Mouse (Mus musculus): ENCODE data around the gene Prkch.

The Prkch gene

GRCm38 (mm10) chr12:73580811-73581210 lies 3.8 kb upstream of the Prkch start:
- no peak for DNase-seq (ENCODE audit: low spot score in 2 of 2)

GRCm38 (mm10) chr12:73583318-73583717 lies 1.3 kb upstream of the Prkch start:
- DNase-seq (ENCODE audit: low spot score in 2 of 2) = no peak

GRCm38 (mm10) chr12:73583813-73584609 lies 585 bp upstream of the Prkch start:
- no peak for DNase-seq (ENCODE audit: low spot score in 2 of 2)

- no peak for DNase-seq (ENCODE audit: low spot score in 2 of 2)
These were observed 725 bp downstream of the Prkch start for GRCm38 (mm10) chr12:73585241-73585801.

- no peak for DNase-seq (ENCODE audit: low spot score in 2 of 2)
These were observed 1.3 kb downstream of the Prkch start for GRCm38 (mm10) chr12:73585850-73586249.

- no peak for DNase-seq (ENCODE audit: low spot score in 2 of 2)
These were observed 2.7 kb downstream of the Prkch start for GRCm38 (mm10) chr12:73587262-73587661.

- no peak for DNase-seq (ENCODE audit: low spot score in 2 of 2)
These were observed 6.2 kb downstream of the Prkch start for GRCm38 (mm10) chr12:73590627-73591276.

GRCm38 (mm10) chr12:73591625-73592024 lies 7.0 kb downstream of the Prkch start:
- no peak for DNase-seq (ENCODE audit: low spot score in 2 of 2)

GRCm38 (mm10) chr12:73593021-73593798 lies 8.6 kb downstream of the Prkch start:
- peak in 1 of 2 experiments; percentile 12 for DNase-seq (ENCODE audit: low spot score in 2 of 2)

GRCm38 (mm10) chr12:73594177-73594745 lies 9.7 kb downstream of the Prkch start:
- DNase-seq (ENCODE audit: low spot score in 2 of 2) = no peak

- no peak for DNase-seq (ENCODE audit: low spot score in 2 of 2)
These were observed 10.6 kb downstream of the Prkch start for GRCm38 (mm10) chr12:73595226-73595625.

- no peak for DNase-seq (ENCODE audit: low spot score in 2 of 2)
These were observed 13.6 kb downstream of the Prkch start for GRCm38 (mm10) chr12:73598241-73598640.

GRCm38 (mm10) chr12:73600457-73600856 lies 15.9 kb downstream of the Prkch start:
- DNase-seq (ENCODE audit: low spot score in 2 of 2) = no peak

GRCm38 (mm10) chr12:73602974-73603373 lies 18.4 kb downstream of the Prkch start:
- no peak for DNase-seq (ENCODE audit: low spot score in 2 of 2)

GRCm38 (mm10) chr12:73603653-73604052 lies 19.1 kb downstream of the Prkch start:
- DNase-seq (ENCODE audit: low spot score in 2 of 2) = no peak

- DNase-seq (ENCODE audit: low spot score in 2 of 2) = no peak
These were observed 20.2 kb downstream of the Prkch start for GRCm38 (mm10) chr12:73604762-73605161.

- DNase-seq (ENCODE audit: low spot score in 2 of 2) = no peak
These were observed 20.6 kb downstream of the Prkch start for GRCm38 (mm10) chr12:73605174-73605573.

- DNase-seq (ENCODE audit: low spot score in 2 of 2) = no peak
These were observed 22.9 kb downstream of the Prkch start for GRCm38 (mm10) chr12:73607381-73608064.

GRCm38 (mm10) chr12:73608065-73608397 lies 23.4 kb downstream of the Prkch start:
- no peak for DNase-seq (ENCODE audit: low spot score in 2 of 2)

- DNase-seq (ENCODE audit: low spot score in 2 of 2) = no peak
These were observed 24.7 kb downstream of the Prkch start for GRCm38 (mm10) chr12:73609262-73609661.

Measured in frontal cortex, postnatal 36 days (tissue).